Mouse (Mus musculus): ENCODE data around the gene Nlrp6.

GRCm38 (mm10) chr7:140927181-140927580 lies 6.5 kb downstream of the Nlrp6 start:
- TF ChIP-seq EP300 (IDR thresholded peaks at IDR 0.05; ENCODE audit: insufficient read depth, low read depth, low read length): no peak
- TF ChIP-seq CTCF (IDR thresholded peaks at IDR 0.05): no peak
- TF ChIP-seq POLR2A (IDR thresholded peaks at IDR 0.05; ENCODE audit: insufficient read depth, low read depth, low read length): no peak

Measured in heart, adult 2 months (tissue).